Mouse (Mus musculus) heart, embryonic 15.5 days (tissue): ENCODE results near the gene S100a2. TPM values are rescaled to one million over a fixed set of nuclear protein-coding genes. Genes with fewer than 3 reads are reported as not detected.
A peak's percentile ranks its signal among the peaks of the same experiment; 100 is the strongest.

Source experiments
- ATAC-seq: fragments of 200-750 bp; cut with Nextera tagmentation; replicated peaks from 2 replicates; pipeline ENCODE4 v1.8.0; 2017; ENCODE audit warnings: low read depth, moderate TSS enrichment; ENCODE audit not compliant: insufficient number of reproducible peaks, insufficient read depth, low FRiP score
- H3K27ac ChIP-seq: fragments of 300-500 bp; sonication (generic); 2 replicates; pipeline ENCODE4 v1.5.1; 2015; ENCODE audit warnings: mild to moderate bottlenecking, inconsistent platforms
- H3K27me3 ChIP-seq: fragments of 300-500 bp; sonication (generic); 2 replicates; pipeline ENCODE4 v1.6.1; 2015; ENCODE audit warnings: inconsistent platforms
- H3K36me3 ChIP-seq: fragments of 300-500 bp; sonication (generic); 2 replicates; pipeline ENCODE4 v1.6.1; 2015; ENCODE audit warnings: mild to moderate bottlenecking, inconsistent platforms
- H3K4me1 ChIP-seq: fragments of 300-500 bp; sonication (generic); replicated peaks from 2 replicates; pipeline ENCODE4 v1.6.1; 2015; ENCODE audit warnings: inconsistent platforms
- H3K4me2 ChIP-seq: fragments of 300-500 bp; sonication (generic); 2 replicates; pipeline ENCODE4 v1.6.1; 2015; ENCODE audit warnings: inconsistent platforms, mild to moderate bottlenecking, moderate library complexity
- H3K4me3 ChIP-seq: fragments of 300-500 bp; sonication (generic); 2 replicates; pipeline ENCODE4 v1.5.1; 2015; ENCODE audit warnings: mild to moderate bottlenecking, inconsistent platforms
- H3K9ac ChIP-seq: fragments of 300-500 bp; sonication (generic); 2 replicates; pipeline ENCODE4 v1.6.1; 2015; ENCODE audit warnings: mild to moderate bottlenecking, inconsistent platforms
- H3K9me3 ChIP-seq: fragments of 300-500 bp; sonication (generic); replicated peaks from 2 replicates; pipeline ENCODE4 v1.6.1; 2016; ENCODE audit warnings: inconsistent platforms
- WGBS: fragments of 180-500 bp; shearing (Covaris S2); methylation state at CpG from one replicate; pipeline ENCODE4 v1.1.7; 2015; ENCODE audit warnings: mixed read lengths; 5-methylcytosine and 5-hydroxymethylcytosine counted together
- polyA plus RNA-seq: library from polyadenylated mRNA; unstranded; fragments of >200 nt; fragmentation: Nextera tagmentation; extraction: Ambion mirVana; gene quantifications from 2 replicates; pipeline ENCODE4 v1.2.1, GENCODE M21; 2015

S100a2 gene
- polyA plus RNA-seq, 1 experiment from 2014 or later = not detected

GRCm38 (mm10) chr3:90621552-90621951 is 31.5 kb downstream of the S100a2 start:
- ATAC-seq = no peak
- no peak overlapping the region for H3K9ac ChIP-seq

DNA sequence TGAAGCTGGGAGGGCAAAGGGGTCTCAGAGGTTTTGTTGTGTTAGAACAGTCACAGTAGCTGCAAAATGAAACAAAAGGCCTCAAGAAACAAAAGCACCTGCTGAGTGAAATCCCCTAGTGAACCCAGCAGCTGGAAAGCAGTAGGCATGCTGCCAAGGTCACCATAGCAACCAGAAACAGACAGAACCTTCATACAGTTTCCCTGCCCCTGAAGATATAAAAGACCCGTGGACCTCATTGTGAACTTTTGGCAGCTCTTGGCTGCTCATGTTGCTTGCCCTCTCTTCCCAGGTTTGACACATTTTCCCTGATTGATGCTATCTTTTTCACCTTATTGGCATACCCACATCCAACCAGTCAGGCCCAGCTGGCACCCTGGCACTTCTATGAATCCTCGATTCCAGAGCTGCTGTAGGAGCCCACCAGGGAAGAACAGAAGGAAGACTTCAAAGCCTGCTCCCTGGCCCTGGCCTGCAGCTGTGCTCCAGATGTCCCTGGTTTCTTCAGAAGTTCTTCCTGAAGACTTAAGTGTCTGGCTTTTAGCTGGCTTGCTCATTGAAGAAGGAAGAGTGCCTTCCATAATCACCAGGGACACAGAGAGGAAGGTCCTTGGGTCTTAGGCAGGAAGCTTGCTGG is 33.5 kb downstream of the S100a2 start:
- H3K9ac ChIP-seq = no peak overlapping the region
- no peaks in the 10 kb centered on the region for H3K9me3 ChIP-seq
- no peaks in the 10 kb centered on the region for H3K27me3 ChIP-seq
- H3K27ac ChIP-seq = no peak overlapping the region
- WGBS = 11% methylated on average over 2 of the region's 2 CpGs
- H3K4me1 ChIP-seq = peaks cover 12% of the 10 kb centered on the region
- H3K36me3 ChIP-seq = no peaks in the 10 kb centered on the region
- no peak overlapping the region for H3K4me3 ChIP-seq
- ATAC-seq = 0 out of 2 replicates have a peak, but pooled peaks have one; percentile 40
- H3K4me2 ChIP-seq = no peak overlapping the region

More at GRCm38 (mm10) chr3:90621552-90621951, 31.5 kb downstream of the S100a2 start:
- Histone ChIP-seq H3K4me3 (no peak overlapping the region), H3K36me3 (no peaks in the 10 kb centered on the region), H3K4me2 (no peak overlapping the region), H3K9me3 (no peaks in the 10 kb centered on the region), H3K27me3 (no peaks in the 10 kb centered on the region), H3K27ac (no peak overlapping the region), H3K4me1 (peaks cover 12% of the 10 kb centered on the region)
- 34% methylated on average over 7 of the region's 7 CpGs for WGBS

- Histone ChIP-seq H3K9me3 (no peaks in the 10 kb centered on the region), H3K9ac (no peak overlapping the region), H3K4me1 (peaks cover 12% of the 10 kb centered on the region), H3K36me3 (no peaks in the 10 kb centered on the region), H3K27ac (no peak overlapping the region), H3K4me3 (no peak overlapping the region), H3K27me3 (no peaks in the 10 kb centered on the region), H3K4me2 (no peak overlapping the region)
- no peak for ATAC-seq
- 79% methylated on average over 5 of the region's 5 CpGs for WGBS
Measured at GRCm38 (mm10) chr3:90625496-90625895, 35.4 kb downstream of the S100a2 start.

DNA sequence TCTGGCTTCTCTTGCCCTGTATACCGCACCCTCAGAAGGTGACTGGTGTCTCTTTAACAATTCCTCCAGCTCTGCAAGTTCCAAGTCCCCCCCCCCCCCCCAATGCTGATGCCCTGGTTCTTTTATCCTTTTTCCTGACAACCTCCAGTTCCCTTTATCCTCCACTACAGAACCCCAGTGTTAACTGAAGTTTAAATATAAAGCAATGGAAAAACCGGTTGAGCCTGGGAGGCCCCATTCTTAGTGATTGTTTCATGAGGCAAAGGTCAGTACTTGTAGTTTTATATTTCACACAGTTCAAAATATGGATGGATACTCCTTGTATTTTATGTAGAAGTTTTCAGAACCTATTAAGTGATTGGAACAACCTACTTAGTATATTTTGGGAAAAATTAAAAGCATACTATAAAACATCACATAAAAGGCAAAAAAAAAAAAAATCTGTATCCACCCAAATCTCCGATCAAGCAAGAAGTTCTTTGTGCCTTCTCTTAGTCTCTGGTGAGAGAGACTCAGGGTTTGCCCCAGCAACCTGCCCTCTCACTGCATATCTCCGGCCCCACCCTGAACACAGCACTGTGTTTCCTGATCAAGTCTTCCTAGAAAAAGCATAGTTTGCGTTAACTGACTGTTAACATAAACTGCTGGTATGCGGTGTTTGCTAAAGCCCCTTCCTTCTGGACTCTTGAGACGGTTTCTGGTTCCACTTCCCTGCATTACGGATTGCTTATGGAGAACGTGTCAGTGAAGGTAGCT is 36.4 kb downstream of the S100a2 start:
- no peak overlapping the region for H3K27ac ChIP-seq
- no peak overlapping the region for H3K4me2 ChIP-seq
- H3K9ac ChIP-seq = no peak overlapping the region
- ATAC-seq = no peak
- no peaks in the 10 kb centered on the region for H3K9me3 ChIP-seq
- no peak overlapping the region for H3K4me3 ChIP-seq
- H3K4me1 ChIP-seq = peaks cover 12% of the 10 kb centered on the region
- H3K36me3 ChIP-seq = no peaks in the 10 kb centered on the region
- no peaks in the 10 kb centered on the region for H3K27me3 ChIP-seq
- WGBS = 64% methylated on average over 9 of the region's 9 CpGs

GRCm38 (mm10) chr3:90627366-90627765 is 37.3 kb downstream of the S100a2 start:
- H3K4me1 ChIP-seq = peaks cover 12% of the 10 kb centered on the region
- WGBS = 82% methylated on average over 5 of the region's 5 CpGs
- no peaks in the 10 kb centered on the region for H3K9me3 ChIP-seq
- H3K4me3 ChIP-seq = no peak overlapping the region
- ATAC-seq = no peak
- no peaks in the 10 kb centered on the region for H3K36me3 ChIP-seq
- no peaks in the 10 kb centered on the region for H3K27me3 ChIP-seq
- no peak overlapping the region for H3K27ac ChIP-seq
- H3K4me2 ChIP-seq = no peak overlapping the region
- H3K9ac ChIP-seq = no peak overlapping the region

- Histone ChIP-seq H3K4me1 (peaks cover 12% of the 10 kb centered on the region), H3K9ac (no peak overlapping the region), H3K4me2 (no peak overlapping the region), H3K27me3 (no peaks in the 10 kb centered on the region), H3K9me3 (no peaks in the 10 kb centered on the region), H3K36me3 (no peaks in the 10 kb centered on the region), H3K27ac (no peak overlapping the region), H3K4me3 (no peak overlapping the region)
- ATAC-seq = no peak
- 57% methylated on average over 4 of the region's 4 CpGs for WGBS
Measured at GRCm38 (mm10) chr3:90627807-90628206, 37.8 kb downstream of the S100a2 start.

- no peaks in the 10 kb centered on the region for H3K4me1 ChIP-seq
- H3K27me3 ChIP-seq = no peaks in the 10 kb centered on the region
- no peak overlapping the region for H3K4me2 ChIP-seq
- no peak for ATAC-seq
- no peak overlapping the region for H3K9ac ChIP-seq
- no peak overlapping the region for H3K27ac ChIP-seq
- H3K36me3 ChIP-seq = no peaks in the 10 kb centered on the region
- WGBS = 67% methylated on average over 2 of the region's 2 CpGs
- no peak overlapping the region for H3K4me3 ChIP-seq
- no peaks in the 10 kb centered on the region for H3K9me3 ChIP-seq
Measured at GRCm38 (mm10) chr3:90629298-90629697, 39.3 kb downstream of the S100a2 start.

DNA sequence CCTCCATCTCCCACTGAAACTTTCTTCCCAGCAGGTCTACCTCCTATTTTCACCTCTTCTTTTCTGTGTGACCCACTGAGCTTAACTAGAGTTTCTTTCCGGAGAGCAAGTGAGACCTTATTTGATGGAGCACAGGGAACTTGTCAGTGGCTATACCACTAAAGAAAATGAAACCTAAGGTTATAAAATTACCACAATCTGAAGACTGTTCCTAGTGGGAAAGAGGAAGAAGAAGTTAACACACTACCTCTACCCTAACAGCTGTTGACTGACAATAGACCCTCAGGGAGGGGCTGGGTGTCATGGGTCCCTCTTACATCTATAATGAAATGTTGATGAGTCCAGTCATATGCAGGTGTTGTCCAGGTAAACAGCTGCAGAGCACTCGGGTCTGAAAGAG is 41.9 kb downstream of the S100a2 start:
- H3K4me1 ChIP-seq = no peaks in the 10 kb centered on the region
- H3K4me3 ChIP-seq = no peak overlapping the region
- H3K9me3 ChIP-seq = no peaks in the 10 kb centered on the region
- H3K27me3 ChIP-seq = no peaks in the 10 kb centered on the region
- ATAC-seq = no peak
- H3K36me3 ChIP-seq = no peaks in the 10 kb centered on the region
- no peak overlapping the region for H3K4me2 ChIP-seq
- WGBS = 49% methylated on average over 2 of the region's 2 CpGs
- no peak overlapping the region for H3K9ac ChIP-seq
- H3K27ac ChIP-seq = no peak overlapping the region

GRCm38 (mm10) chr3:90638511-90639275 is 48.6 kb downstream of the S100a2 start:
- Histone ChIP-seq H3K9ac (no peak overlapping the region), H3K4me2 (no peak overlapping the region), H3K27me3 (no peaks in the 10 kb centered on the region), H3K27ac (no peak overlapping the region), H3K4me1 (no peaks in the 10 kb centered on the region), H3K9me3 (no peaks in the 10 kb centered on the region), H3K36me3 (no peaks in the 10 kb centered on the region), H3K4me3 (no peak overlapping the region)
- WGBS = 33% methylated on average over 1 of the region's 1 CpGs
- ATAC-seq = no peak

- Histone ChIP-seq H3K4me2 (no peak overlapping the region), H3K36me3 (no peaks in the 10 kb centered on the region), H3K4me1 (no peaks in the 10 kb centered on the region), H3K27ac (no peak overlapping the region), H3K9ac (no peak overlapping the region), H3K9me3 (no peaks in the 10 kb centered on the region), H3K27me3 (no peaks in the 10 kb centered on the region), H3K4me3 (no peak overlapping the region)
- WGBS = 53% methylated on average over 7 of the region's 7 CpGs
- no peak for ATAC-seq
Measured at GRCm38 (mm10) chr3:90639511-90640154, 49.6 kb downstream of the S100a2 start.

- Histone ChIP-seq H3K4me1 (no peaks in the 10 kb centered on the region), H3K36me3 (no peaks in the 10 kb centered on the region), H3K27me3 (no peaks in the 10 kb centered on the region), H3K4me3 (no peak overlapping the region), H3K4me2 (no peak overlapping the region), H3K9me3 (no peaks in the 10 kb centered on the region), H3K9ac (no peak overlapping the region), H3K27ac (no peak overlapping the region)
- ATAC-seq = no peak
- 73% methylated on average over 7 of the region's 7 CpGs for WGBS
Measured at GRCm38 (mm10) chr3:90640981-90641380, 50.9 kb downstream of the S100a2 start.
